Mouse (Mus musculus) myocyte (in vitro differentiated cells): ENCODE measurements around the gene Spred2.

Experiments used
- CEBPB ChIP-seq: IDR thresholded peaks from 2 replicates; pipeline ENCODE4 v1.6.1; 2011; ENCODE audit warnings: mild to moderate bottlenecking, moderate library complexity; ENCODE audit not compliant: poor library complexity, insufficient read depth, severe bottlenecking
- E2F4 ChIP-seq: IDR thresholded peaks from one replicate; pipeline ENCODE4 v1.6.1; 2011; ENCODE audit warnings: mild to moderate bottlenecking, control low read depth, moderate library complexity; ENCODE audit not compliant: insufficient read depth
- MAX ChIP-seq: IDR thresholded peaks from one replicate; pipeline ENCODE4 v1.6.1; 2011; ENCODE audit warnings: low read depth, mild to moderate bottlenecking, control low read depth
- MYOD1 ChIP-seq, 3 experiments: IDR thresholded peaks; one replicate each; pipeline ENCODE4 v1.6.1; 2011; ENCODE audit warnings: control low read depth in 2 of 3, low read depth in 2 of 3, mild to moderate bottlenecking in 2 of 3, moderate library complexity in 1 of 3; ENCODE audit not compliant: insufficient read length in 2 of 3, control insufficient read depth in 1 of 3
- MYOG ChIP-seq, 3 experiments: IDR thresholded peaks; one replicate each; pipeline ENCODE4 v1.6.1; 2011; ENCODE audit warnings: control low read depth in 2 of 3, low read depth in 2 of 3, mild to moderate bottlenecking in 2 of 3; ENCODE audit not compliant: insufficient read length in 2 of 3, control insufficient read depth in 1 of 3, insufficient read depth in 1 of 3
- POLR2A ChIP-seq: IDR thresholded peaks from one replicate; pipeline ENCODE4 v1.6.1; 2011; ENCODE audit warnings: low read depth, mild to moderate bottlenecking, control low read depth, moderate library complexity; ENCODE audit not compliant: insufficient read length
- POLR2AphosphoS2 ChIP-seq: IDR thresholded peaks from one replicate; pipeline ENCODE4 v1.6.1; 2011; ENCODE audit warnings: low read depth, control low read depth; ENCODE audit not compliant: insufficient read length
- REST ChIP-seq: IDR thresholded peaks from one replicate; pipeline ENCODE4 v1.6.1; 2011; ENCODE audit warnings: mild to moderate bottlenecking, control low read depth, moderate library complexity; ENCODE audit not compliant: insufficient read depth, insufficient read length
- SRF ChIP-seq: IDR thresholded peaks from one replicate; pipeline ENCODE4 v1.6.1; 2011; ENCODE audit warnings: low read depth; ENCODE audit not compliant: control insufficient read depth, insufficient read length
- TCF12 ChIP-seq: IDR thresholded peaks from one replicate; pipeline ENCODE4 v1.6.1; 2011; ENCODE audit warnings: mild to moderate bottlenecking, control low read depth; ENCODE audit not compliant: poor library complexity, insufficient read depth, severe bottlenecking
- USF1 ChIP-seq: IDR thresholded peaks from one replicate; pipeline ENCODE4 v1.6.1; 2011; ENCODE audit warnings: low read depth, mild to moderate bottlenecking, control low read depth, moderate library complexity

GRCm38 (mm10) chr11:20029014-20029413, 104.8 kb downstream of the Spred2 start:
- no peak for TF ChIP-seq POLR2A
- TF ChIP-seq MYOG (IDR thresholded peaks at IDR 0.05; ENCODE audit: control insufficient read depth in 1 of 3, insufficient read depth in 1 of 3, insufficient read length in 2 of 3, low read depth in 2 of 3), result no peak
- TF ChIP-seq MAX, result no peak
- TF ChIP-seq POLR2AphosphoS2, result no peak
- TF ChIP-seq USF1, result no peak
- no peak for TF ChIP-seq TCF12
- TF ChIP-seq E2F4, result no peak
- no peak for TF ChIP-seq CEBPB
- no peak for TF ChIP-seq MYOD1 (IDR thresholded peaks at IDR 0.05; ENCODE audit: control insufficient read depth in 1 of 3, insufficient read length in 2 of 3, low read depth in 2 of 3)
- TF ChIP-seq SRF, result no peak
- no peak for TF ChIP-seq REST
